ENCODE assay signal across 40 mouse cellular contexts in genomic region chr12:111931411-111932025, GRCm38 (mm10). TPM values are rescaled to one million over a fixed set of nuclear protein-coding genes. Genes with fewer than 3 reads are reported as not detected.
A peak's percentile ranks its signal among the peaks of the same experiment; 100 is the strongest.
DNase-seq lines count a peak whose midpoint lies in the region; ATAC-seq and TF ChIP-seq lines count a peak whose summit lies in the region.
"Had no signal": no experiment of that assay in that cellular context is flagged by ENCODE, and none has a peak within 500 bp of the region (broad histone marks: within the 10 kb centered on the region; RNA-seq: fewer than 3 reads in every experiment).

No protein-coding gene starts in this region.

- no peaks in the 10 kb centered on the region for H3K9me3 ChIP-seq in heart, embryonic 15.5 days (replicated peaks)
- no peaks in the 10 kb centered on the region for H3K9me3 ChIP-seq in lung, embryonic 15.5 days
- H3K9me3 ChIP-seq in embryonic facial prominence, embryonic 10.5 days, result no peaks in the 10 kb centered on the region
- H3K9me3 ChIP-seq in limb, embryonic 10.5 days (replicated peaks), result no peaks in the 10 kb centered on the region
- H3K9me3 ChIP-seq: forebrain, embryonic 12.5 days; limb, embryonic 12.5 days; liver, embryonic 15.5 days; midbrain, embryonic 13.5 days had no signal

- no peaks in the 10 kb centered on the region for H3K27me3 ChIP-seq in heart, embryonic 15.5 days
- no peaks in the 10 kb centered on the region for H3K27me3 ChIP-seq in lung, embryonic 15.5 days
- no peaks in the 10 kb centered on the region for H3K27me3 ChIP-seq in embryonic facial prominence, embryonic 10.5 days (replicated peaks; ENCODE audit: low read depth, poor library complexity, severe bottlenecking)
- no peaks in the 10 kb centered on the region for H3K27me3 ChIP-seq in limb, embryonic 10.5 days (ENCODE audit: low read depth, poor library complexity, severe bottlenecking)
- H3K27me3 ChIP-seq: forebrain, embryonic 12.5 days; limb, embryonic 12.5 days; liver, embryonic 15.5 days; midbrain, embryonic 13.5 days had no signal

- DNase-seq in heart, adult 8-10 months (ENCODE audit: low spot score), result no peak
- no peak for DNase-seq in lung, adult 2 months
- no peak for DNase-seq in embryonic facial prominence, embryonic 10.5 days (ENCODE audit: low spot score)
- no peak for DNase-seq in limb, embryonic 10.5 days (ENCODE audit: low spot score)
- no peak for DNase-seq in spleen, postnatal 10 days (ENCODE audit: low spot score in 2 of 2)
- DNase-seq: adrenal gland, postnatal 25 days; B cell, adult 2 months; cerebellum, adult 18-20 months; embryo, embryonic 11 days; gastrocnemius, postnatal 10 days; heart, postnatal 14 days; kidney, adult 18-20 months; layer of hippocampus, postnatal 36 days; right cerebral cortex, postnatal 25 days; spleen, adult 18-20 months; thymus, adult 18-20 months; thymus, postnatal 25 days had no signal

- H3K4me2 ChIP-seq in heart, embryonic 15.5 days, result no peak overlapping the region
- H3K4me2 ChIP-seq in lung, embryonic 15.5 days, result no peak overlapping the region
- H3K4me2 ChIP-seq: forebrain, embryonic 12.5 days; heart, embryonic 11.5 days; limb, embryonic 12.5 days; liver, embryonic 15.5 days; midbrain, embryonic 13.5 days had no signal

- no peak for TF ChIP-seq CTCF in lung, adult 2 months (IDR thresholded peaks at IDR 0.05; ENCODE audit: insufficient read depth, low read length)

- peaks cover 46% of the 10 kb centered on the region for H3K4me1 ChIP-seq in heart, embryonic 15.5 days (replicated peaks)
- H3K4me1 ChIP-seq in lung, embryonic 15.5 days, result peaks cover 66% of the 10 kb centered on the region
- peaks cover 7% of the 10 kb centered on the region for H3K4me1 ChIP-seq in lung, adult 2 months (ENCODE audit: control insufficient read depth, insufficient read depth, low read length)
- peaks cover 46% of the 10 kb centered on the region for H3K4me1 ChIP-seq in embryonic facial prominence, embryonic 10.5 days
- peaks cover 37% of the 10 kb centered on the region for H3K4me1 ChIP-seq in limb, embryonic 10.5 days

- H3K36me3 ChIP-seq in heart, embryonic 15.5 days, result no peaks in the 10 kb centered on the region
- H3K36me3 ChIP-seq in lung, embryonic 15.5 days, result no peaks in the 10 kb centered on the region
- H3K36me3 ChIP-seq in embryonic facial prominence, embryonic 10.5 days (replicated peaks), result no peaks in the 10 kb centered on the region
- H3K36me3 ChIP-seq in limb, embryonic 10.5 days, result no peaks in the 10 kb centered on the region
- H3K36me3 ChIP-seq: forebrain, embryonic 12.5 days; limb, embryonic 12.5 days; liver, embryonic 15.5 days; midbrain, embryonic 13.5 days had no signal

- whole genome bisulfite sequencing in heart, embryonic 15.5 days, result 80% methylated on average over 9 of the region's 9 CpGs
- WGBS in lung, embryonic 15.5 days, result 83% methylated on average over 9 of the region's 9 CpGs
- 78% methylated on average over 8 of the region's 9 CpGs for WGBS in lung, adult 2 months
- 88% methylated on average over 9 of the region's 9 CpGs for WGBS in embryonic facial prominence, embryonic 10.5 days
- 88% methylated on average over 9 of the region's 9 CpGs for WGBS in limb, embryonic 10.5 days

- H3K9ac ChIP-seq in heart, embryonic 15.5 days, result no peak overlapping the region
- no peak overlapping the region for H3K9ac ChIP-seq in lung, embryonic 15.5 days
- H3K9ac ChIP-seq: forebrain, embryonic 12.5 days; limb, embryonic 12.5 days; liver, embryonic 15.5 days; midbrain, embryonic 13.5 days had no signal

- H3K27ac ChIP-seq in heart, embryonic 15.5 days, result 0 out of 2 replicates have a peak overlapping the region, but pooled peaks have one; percentile 10
- peak overlapping the region; percentile 77 for H3K27ac ChIP-seq in lung, embryonic 15.5 days
- H3K27ac ChIP-seq in embryonic facial prominence, embryonic 10.5 days (replicated peaks), result peak overlapping the region; percentile 57; the same call in 1 of the 2 replicates
- 0 out of 2 replicates have a peak overlapping the region, but pooled peaks have one; percentile 15 for H3K27ac ChIP-seq in limb, embryonic 10.5 days
- H3K27ac ChIP-seq: forebrain, embryonic 12.5 days; liver, embryonic 15.5 days; midbrain, embryonic 13.5 days; stomach, postnatal 0 days had no signal

- ATAC-seq in heart, embryonic 15.5 days (replicated peaks; ENCODE audit: insufficient number of reproducible peaks, insufficient read depth, low FRiP score, low read depth), result no peak
- no peak for ATAC-seq in lung, embryonic 15.5 days (ENCODE audit: borderline replicate concordance, extremely low read depth, low FRiP score, low TSS enrichment)
- ATAC-seq: hindbrain, embryonic 16.5 days; lung, postnatal 0 days had no signal

- H3K4me3 ChIP-seq in heart, embryonic 15.5 days, result no peak overlapping the region
- no peak overlapping the region for H3K4me3 ChIP-seq in lung, embryonic 15.5 days
- H3K4me3 ChIP-seq in lung, adult 2 months (replicated peaks; ENCODE audit: extremely low read depth, low read depth, low read length), result no peak overlapping the region
- no peak overlapping the region for H3K4me3 ChIP-seq in embryonic facial prominence, embryonic 10.5 days
- H3K4me3 ChIP-seq in limb, embryonic 10.5 days, result no peak overlapping the region
- H3K4me3 ChIP-seq: erythroblast, embryonic 14.5 days; forebrain, embryonic 12.5 days; limb, embryonic 12.5 days; liver, embryonic 15.5 days; midbrain, embryonic 13.5 days had no signal

- TF ChIP-seq POLR2A in lung, adult 2 months (IDR thresholded peaks at IDR 0.05; ENCODE audit: borderline replicate concordance, extremely low read depth, low read depth, low read length), result no peak

RNA-seq across cellular contexts. Expression of gene Ppp1r13b, which starts 23.6 kb away (rescaled TPM):
- 11.1 and 15.3 TPM in 2 replicates for polyA plus RNA-seq in heart, embryonic 15.5 days (2015; fragmentation: Nextera tagmentation; extraction: Ambion mirVana)
- 10 to 100 TPM; 16.7 to 20.8 (median 18.6) TPM for total RNA-seq in heart, adult 8-10 months (2022)
- polyA plus RNA-seq in lung, embryonic 15.5 days (2015; fragmentation: Nextera tagmentation; extraction: Ambion mirVana), result 23.1 and 25.6 TPM in 2 replicates
- polyA plus RNA-seq in lung, adult 2 months (2012; rRNA removed), result 32.0 and 34.1 TPM in 2 replicates
- 4.1 and 5.1 TPM in 2 replicates for polyA plus RNA-seq in embryonic facial prominence, embryonic 10.5 days (2016; fragmentation: Nextera tagmentation; extraction: Ambion mirVana)
- polyA plus RNA-seq in limb, embryonic 10.5 days (2016; fragmentation: Nextera tagmentation; extraction: Ambion mirVana), result 4.8 and 6.0 TPM in 2 replicates

RNA-seq across cellular contexts. Expression of gene Atp5mpl, which starts 35.3 kb away (rescaled TPM):
- 1,223 and 1,834 TPM in 2 replicates for polyA plus RNA-seq in heart, embryonic 15.5 days (2015; fragmentation: Nextera tagmentation; extraction: Ambion mirVana)
- 1,000 to 10,000 TPM; 1,302 to 1,352 (median 1,330) TPM for total RNA-seq in heart, adult 8-10 months (2022)
- 634 and 662 TPM in 2 replicates for polyA plus RNA-seq in lung, embryonic 15.5 days (2015; fragmentation: Nextera tagmentation; extraction: Ambion mirVana)
- polyA plus RNA-seq in lung, adult 2 months (2012; rRNA removed), result 10.4 and 20.5 TPM in 2 replicates
- 580 and 594 TPM in 2 replicates for polyA plus RNA-seq in embryonic facial prominence, embryonic 10.5 days (2016; fragmentation: Nextera tagmentation; extraction: Ambion mirVana)
- polyA plus RNA-seq in limb, embryonic 10.5 days (2016; fragmentation: Nextera tagmentation; extraction: Ambion mirVana), result 608 and 623 TPM in 2 replicates

RNA-seq across cellular contexts. Expression of gene Tdrd9, which starts 39.8 kb away (rescaled TPM):
- polyA plus RNA-seq in heart, embryonic 15.5 days (2015; fragmentation: Nextera tagmentation; extraction: Ambion mirVana), result 0.10 and 0.36 TPM in 2 replicates
- total RNA-seq in heart, adult 8-10 months (2022), result under 1 TPM; 0.05 to 0.50 (median 0.29) TPM
- 0.06 TPM in 1 of 2 replicates, not detected in the other for polyA plus RNA-seq in lung, embryonic 15.5 days (2015; fragmentation: Nextera tagmentation; extraction: Ambion mirVana)
- 0.05 and 0.09 TPM in 2 replicates for polyA plus RNA-seq in lung, adult 2 months (2012; rRNA removed)
- polyA plus RNA-seq in embryonic facial prominence, embryonic 10.5 days (2016; fragmentation: Nextera tagmentation; extraction: Ambion mirVana), result 1.0 and 1.1 TPM in 2 replicates
- 0.65 and 0.69 TPM in 2 replicates for polyA plus RNA-seq in limb, embryonic 10.5 days (2016; fragmentation: Nextera tagmentation; extraction: Ambion mirVana)
- total RNA-seq: adrenal gland, postnatal 25 days; liver, adult 2 months; neutrophil, adult 5-6 weeks had no signal
- polyA plus RNA-seq: erythroblast, embryonic 14.5 days; liver, adult 2 months had no signal

RNA-seq across cellular contexts. Expression of gene Rd3l, which starts 49.6 kb away (rescaled TPM):
- 0.43 and 0.48 TPM in 2 replicates for polyA plus RNA-seq in heart, embryonic 15.5 days (2015; fragmentation: Nextera tagmentation; extraction: Ambion mirVana)
- under 1 TPM; 0.29 to 0.41 (median 0.33) TPM for total RNA-seq in heart, adult 8-10 months (2022)
- polyA plus RNA-seq in lung, embryonic 15.5 days (2015; fragmentation: Nextera tagmentation; extraction: Ambion mirVana), result not detected in 2 replicates
- polyA plus RNA-seq in lung, adult 2 months (2012; rRNA removed), result not detected in 2 replicates
- polyA plus RNA-seq in embryonic facial prominence, embryonic 10.5 days (2016; fragmentation: Nextera tagmentation; extraction: Ambion mirVana), result not detected in 2 replicates
- not detected in 2 replicates for polyA plus RNA-seq in limb, embryonic 10.5 days (2016; fragmentation: Nextera tagmentation; extraction: Ambion mirVana)
- total RNA-seq: adrenal gland, adult 18-20 months; adrenal gland, postnatal 25 days; gastrocnemius, postnatal 10 days; layer of hippocampus, adult 8-10 months; layer of hippocampus, postnatal 36 days; left cerebral cortex, postnatal 10 days; liver, adult 2 months; neutrophil, adult 5-6 weeks had no signal
- polyA plus RNA-seq: brain, embryonic 14.5 days; embryonic facial prominence, embryonic 14.5 days; erythroblast, embryonic 14.5 days; forebrain, embryonic 12.5 days; gonadal fat pad, adult 2 months; hindbrain, embryonic 11.5 days; hindbrain, embryonic 16.5 days; intestine, embryonic 14.5 days; kidney, embryonic 16.5 days; limb, embryonic 12.5 days; liver, adult 2 months; liver, embryonic 15.5 days; lung, postnatal 0 days; midbrain, embryonic 13.5 days; neural tube, embryonic 11.5 days had no signal

Comparison
In these comparisons a context has a peak if more than half of its experiments do, and no peak if none do; other contexts are left out.
1. RNA of gene Atp5mpl, which starts 35.3 kb away (polyA plus RNA-seq): 1,223 to 1,834 TPM in heart, embryonic 15.5 days, 634 to 662 TPM in lung, embryonic 15.5 days, 608 to 623 TPM in limb, embryonic 10.5 days and 580 to 594 TPM in embryonic facial prominence, embryonic 10.5 days; 10.4 to 20.5 TPM in lung, adult 2 months; every median in the first group is over 10 times any median in the second.
2. H3K27ac ChIP-seq: peak in every context shown above with its lines; median percentile 77 in lung, embryonic 15.5 days; 57 in embryonic facial prominence, embryonic 10.5 days; 15 in limb, embryonic 10.5 days; 10 in heart, embryonic 15.5 days.